Mouse (Mus musculus): ENCODE data around the gene Dap.

The Dap gene

GRCm38 (mm10) chr15:31305181-31305580 is 81.1 kb downstream of the Dap start:
- DNase-seq, result no peak

GRCm38 (mm10) chr15:31306726-31307125 is 82.6 kb downstream of the Dap start:
- no peak for DNase-seq

- no peak for DNase-seq
These were observed 85.4 kb downstream of the Dap start for GRCm38 (mm10) chr15:31309526-31309925.

GRCm38 (mm10) chr15:31312001-31312400 is 87.9 kb downstream of the Dap start:
- no peak for DNase-seq

GRCm38 (mm10) chr15:31315630-31316231 is 91.6 kb downstream of the Dap start:
- DNase-seq, result peak; percentile 85

GRCm38 (mm10) chr15:31317056-31317805 is 93.1 kb downstream of the Dap start:
- no peak for DNase-seq

- DNase-seq, result no peak
These were observed 94.2 kb downstream of the Dap start for GRCm38 (mm10) chr15:31318158-31318955.

- DNase-seq, result no peak
These were observed 94.9 kb downstream of the Dap start for GRCm38 (mm10) chr15:31319046-31319445.

- DNase-seq, result no peak
These were observed 96.7 kb downstream of the Dap start for GRCm38 (mm10) chr15:31320598-31321377.

GRCm38 (mm10) chr15:31323684-31324083 is 99.6 kb downstream of the Dap start:
- no peak for DNase-seq

Measured in right cerebral cortex, adult 18-20 months (tissue).